Mouse (Mus musculus) liver, adult (tissue): Measurements from ENCODE around the gene Smim24.

Experiments used
- GATA4 ChIP-seq: IDR thresholded peaks from 2 replicates; pipeline ENCODE4 v1.6.1; 2014; ENCODE audit warnings: mild to moderate bottlenecking, low read length; ENCODE audit not compliant: insufficient replicate concordance

Smim24 gene

DNA sequence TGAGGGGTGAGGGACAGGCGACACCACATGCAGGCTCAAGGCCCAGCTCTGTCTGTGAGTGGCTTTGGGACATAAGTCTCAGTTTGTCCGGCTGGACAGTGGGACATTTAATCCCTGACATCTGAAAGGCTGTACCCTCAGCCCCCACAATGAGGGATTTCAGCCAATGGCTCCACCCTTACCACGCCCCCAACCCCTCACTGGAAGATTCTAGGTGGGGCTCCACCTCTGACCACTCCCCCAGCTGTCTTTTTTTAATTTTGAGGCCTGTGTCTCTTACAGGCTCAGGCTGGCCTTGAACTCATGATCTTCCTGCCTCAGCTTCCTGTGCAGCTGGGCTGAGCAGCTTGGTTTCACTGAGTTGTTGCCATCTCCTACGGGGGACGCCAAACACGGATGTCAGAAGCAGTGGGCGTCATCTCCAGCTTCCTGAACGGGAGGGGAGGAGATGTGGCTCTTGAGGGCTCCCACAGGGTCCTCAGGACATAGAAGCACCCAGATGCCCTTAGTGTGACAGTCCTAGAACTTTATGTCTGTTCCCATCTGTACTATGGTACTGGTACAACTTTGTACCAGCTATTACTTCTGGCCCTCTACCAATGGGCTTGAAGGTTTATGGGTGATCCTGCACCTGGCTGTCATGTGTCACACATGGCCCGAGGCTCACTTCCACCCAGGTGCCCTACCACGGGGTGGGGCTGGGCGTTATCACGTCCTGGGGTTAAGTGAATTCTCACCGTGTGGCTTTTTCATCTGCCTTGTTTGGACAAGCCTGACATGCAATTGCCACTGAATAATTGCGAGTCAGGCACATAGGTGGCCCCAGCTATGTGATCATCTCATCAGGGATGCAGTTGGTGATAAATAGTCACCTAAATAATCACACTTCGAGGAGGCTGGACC, 41.8 kb downstream of the Smim24 start:
- TF ChIP-seq GATA4: no peak

GRCm38 (mm10) chr10:81435436-81435835, 42.6 kb downstream of the Smim24 start:
- no peak for TF ChIP-seq GATA4

DNA sequence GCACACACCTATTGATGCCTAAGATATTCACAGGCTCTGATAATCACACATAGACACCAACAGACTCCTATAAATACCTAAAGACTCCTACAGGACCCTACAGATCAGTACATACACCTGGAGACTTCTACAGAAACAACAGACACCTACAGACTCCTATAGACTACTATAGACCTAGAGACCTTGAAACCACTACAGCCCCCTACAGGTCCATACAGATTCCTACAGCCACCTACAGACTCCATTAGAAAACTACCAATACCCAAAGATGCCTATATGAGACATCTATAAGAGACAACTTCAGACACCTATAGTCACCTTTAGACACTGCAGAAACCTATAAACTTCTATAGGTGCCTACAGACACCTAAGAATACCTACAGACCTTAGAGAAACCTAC, 48.2 kb downstream of the Smim24 start:
- no peak for TF ChIP-seq GATA4
